Mouse (Mus musculus) cerebellum, adult 8-10 months (tissue): ENCODE measurements around the gene Tmem97.
A peak's percentile ranks its signal among the peaks of the same experiment; 100 is the strongest.

Source experiments
- DNase-seq: peaks from one replicate; pipeline ENCODE4 v3.0.0; 2022

Tmem97 gene

DNA sequence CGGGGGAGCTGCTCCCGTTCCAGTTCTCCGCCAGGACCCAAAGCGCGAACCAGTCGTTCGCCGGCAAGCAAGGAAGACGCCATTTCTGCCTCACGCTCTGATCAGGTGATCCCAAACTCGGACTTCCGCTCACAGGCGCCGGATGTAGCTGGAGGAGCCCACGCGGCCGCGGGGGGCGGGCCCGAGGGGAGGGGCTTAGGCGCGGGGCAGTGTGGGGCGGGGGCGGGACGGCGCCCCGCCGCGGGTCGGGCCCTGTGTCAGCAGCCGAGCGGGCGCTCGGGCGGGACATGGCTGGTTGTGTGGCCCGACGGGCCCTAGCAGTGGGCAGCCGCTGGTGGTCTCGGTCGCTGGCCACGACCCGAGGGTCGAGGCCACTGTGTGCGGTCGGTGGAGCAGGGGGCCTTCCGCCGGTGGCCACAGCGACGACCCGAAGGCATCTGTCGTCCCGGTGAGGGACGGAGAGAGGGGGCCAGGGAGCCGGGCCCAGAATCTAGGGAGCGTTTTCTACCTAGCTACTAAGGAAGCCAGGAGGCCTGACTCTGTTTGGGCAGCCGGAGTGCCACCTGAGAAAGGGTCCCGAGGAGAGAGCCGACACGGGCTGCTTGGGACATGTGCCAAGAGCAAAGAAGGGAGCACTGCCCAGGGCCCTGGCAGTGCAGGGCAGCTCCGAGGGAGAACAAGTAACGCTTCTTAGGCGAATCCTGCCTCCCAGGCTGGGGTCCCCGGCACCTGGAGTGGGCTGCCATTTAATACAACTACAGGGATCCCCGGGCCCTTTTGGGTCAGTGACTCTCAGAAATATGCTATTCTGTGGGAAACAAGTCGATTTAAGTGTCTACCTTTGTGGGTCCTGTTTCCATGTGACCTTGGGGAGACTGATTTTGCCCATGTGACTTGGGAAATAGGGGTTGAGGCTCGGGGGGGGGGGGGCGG is 38.3 kb downstream of the Tmem97 start, which contains the start of the genes Tmem199 and Poldip2:
Gene Tmem199, minus strand, starts transcription at position 148 of the 933 bp plus-strand sequence.
Gene Poldip2, plus strand, starts transcription at position 169 of the 933 bp plus-strand sequence.
- DNase-seq, result peak; percentile 82

- DNase-seq, result no peak
Measured at GRCm38 (mm10) chr11:78509148-78509547, 41.4 kb downstream of the Tmem97 start.

GRCm38 (mm10) chr11:78505430-78505829 is 45.1 kb downstream of the Tmem97 start:
- DNase-seq, result no peak

- peak; percentile 85 for DNase-seq
Measured at GRCm38 (mm10) chr11:78502909-78503650, 47.5 kb downstream of the Tmem97 start, which contains the start of gene Sebox. Sebox (plus strand) TSS chr11:78503447.

GRCm38 (mm10) chr11:78501529-78501928 is 49.0 kb downstream of the Tmem97 start:
- no peak for DNase-seq

GRCm38 (mm10) chr11:78500623-78501202 is 49.9 kb downstream of the Tmem97 start:
- DNase-seq, result no peak

- no peak for DNase-seq
Measured at GRCm38 (mm10) chr11:78499543-78499942, 51.0 kb downstream of the Tmem97 start.

DNA sequence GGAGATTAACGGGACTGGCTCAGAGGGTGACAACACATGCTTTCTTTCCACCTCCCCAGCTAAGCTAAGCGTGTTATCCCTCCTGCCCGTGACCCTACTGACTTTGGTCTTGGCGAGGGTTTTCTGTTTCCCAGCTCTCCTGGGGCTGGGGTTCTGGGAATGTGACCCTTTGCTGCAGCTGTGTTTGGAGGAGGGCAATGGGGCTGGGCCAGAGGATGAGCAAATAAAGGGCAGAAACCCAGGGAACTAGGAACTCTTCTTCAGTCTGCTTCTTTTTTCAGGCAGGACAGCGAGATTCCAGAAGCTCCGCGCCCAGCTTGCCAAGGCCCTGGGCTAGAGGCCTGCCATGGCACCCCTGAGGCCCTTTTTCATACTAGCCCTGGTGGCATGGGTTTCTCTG is 51.6 kb downstream of the Tmem97 start, which contains the start of gene Vtn:
Gene Vtn, plus strand, starts transcription at position 88 of the 400 bp plus-strand sequence.
- DNase-seq, result no peak

GRCm38 (mm10) chr11:78497544-78498522 is 52.7 kb downstream of the Tmem97 start, which contains the start of gene Sarm1:
Sarm1 (minus strand) TSS chr11:78497754.
- DNase-seq, result peak; percentile 98

DNA sequence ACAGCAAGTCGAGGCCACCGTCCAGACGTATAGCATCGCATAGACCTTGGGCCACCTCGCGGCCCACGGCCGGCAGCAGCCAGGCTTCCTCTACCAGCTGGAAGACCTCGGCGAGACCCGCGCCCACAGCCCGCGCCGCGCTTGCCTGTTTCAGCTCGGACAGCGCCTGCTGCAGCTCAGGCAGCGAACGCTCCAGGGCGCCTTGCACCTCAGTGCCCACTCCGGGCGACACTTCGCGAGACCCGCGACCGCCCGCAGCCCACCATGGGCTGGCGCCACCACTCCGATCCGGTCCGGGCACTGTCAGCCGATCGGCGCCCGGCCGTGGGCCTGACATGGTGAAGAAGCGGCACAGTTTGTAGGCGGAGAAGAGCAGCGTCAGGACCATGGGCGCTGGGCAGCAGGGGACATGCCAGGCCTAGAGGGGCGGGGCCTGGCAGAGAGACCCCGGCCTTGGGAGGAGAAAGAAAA is 53.5 kb downstream of the Tmem97 start:
- DNase-seq, result peak; percentile 67

GRCm38 (mm10) chr11:78495904-78496303 is 54.7 kb downstream of the Tmem97 start:
- peak; percentile 27 for DNase-seq
